Mouse (Mus musculus): ENCODE results near the gene Myl6. TPM values are rescaled to one million over a fixed set of nuclear protein-coding genes. Genes with fewer than 3 reads are reported as not detected.
"Not testable (repeated sequence)": the region's sequence is repeated elsewhere in the genome, so short reads cannot be mapped to it uniquely, and the experiment has no call there.

The Myl6 gene
- polyA plus RNA-seq, 1 experiment from 2014 or later: 833 TPM

GRCm38 (mm10) chr10:128522351-128522750 is 28.4 kb upstream of the Myl6 start:
- Histone ChIP-seq H3K9me3 (replicated peaks) (no peaks in the 10 kb centered on the region), H3K27ac (replicated peaks) (no peak overlapping the region), H3K36me3 (peaks cover 32% of the 10 kb centered on the region), H3K4me3 (no peak overlapping the region), H3K4me1 (peaks cover 29% of the 10 kb centered on the region), H3K27me3 (ENCODE audit: low read depth, poor library complexity, severe bottlenecking) (peaks cover 93% of the 10 kb centered on the region)
- WGBS: 77% methylated on average over 6 of the region's 6 CpGs
- no peak for DNase-seq (ENCODE audit: low spot score)

- peaks cover 25% of the 10 kb centered on the region for H3K4me1 ChIP-seq
- H3K36me3 ChIP-seq: peaks cover 37% of the 10 kb centered on the region
- DNase-seq (ENCODE audit: low spot score): no peak
- 87% methylated on average over 16 of the region's 16 CpGs for WGBS
- H3K27me3 ChIP-seq (ENCODE audit: low read depth, poor library complexity, severe bottlenecking): peaks cover 98% of the 10 kb centered on the region
- no peaks in the 10 kb centered on the region for H3K9me3 ChIP-seq (replicated peaks)
- no peak overlapping the region for H3K4me3 ChIP-seq
- H3K27ac ChIP-seq (replicated peaks): no peak overlapping the region
Observed at GRCm38 (mm10) chr10:128520591-128520990, 26.6 kb upstream of the Myl6 start.

GRCm38 (mm10) chr10:128518833-128519232 is 24.9 kb upstream of the Myl6 start:
- Histone ChIP-seq H3K27ac (replicated peaks) (no peak overlapping the region), H3K9me3 (replicated peaks) (no peaks in the 10 kb centered on the region), H3K4me3 (no peak overlapping the region), H3K36me3 (peaks cover 45% of the 10 kb centered on the region), H3K4me1 (peaks cover 8% of the 10 kb centered on the region; the same call in 1 of the 2 replicates), H3K27me3 (ENCODE audit: low read depth, poor library complexity, severe bottlenecking) (peaks cover 89% of the 10 kb centered on the region)
- 72% methylated on average over 7 of the region's 7 CpGs for WGBS
- DNase-seq (ENCODE audit: low spot score): no peak

GRCm38 (mm10) chr10:128516677-128517076 is 22.7 kb upstream of the Myl6 start:
- Histone ChIP-seq H3K4me3 (no peak overlapping the region), H3K36me3 (peaks cover 44% of the 10 kb centered on the region), H3K27ac (replicated peaks) (no peak overlapping the region), H3K9me3 (replicated peaks) (no peaks in the 10 kb centered on the region), H3K4me1 (peaks cover 7% of the 10 kb centered on the region; the same call in 1 of the 2 replicates), H3K27me3 (ENCODE audit: low read depth, poor library complexity, severe bottlenecking) (peaks cover 67% of the 10 kb centered on the region)
- WGBS: 14% methylated on average over 6 of the region's 6 CpGs
- DNase-seq (ENCODE audit: low spot score): no peak

GRCm38 (mm10) chr10:128516029-128516428 is 22.1 kb upstream of the Myl6 start:
- WGBS: 4% methylated on average over 20 of the region's 20 CpGs
- Histone ChIP-seq H3K9me3 (replicated peaks) (no peaks in the 10 kb centered on the region), H3K27me3 (ENCODE audit: low read depth, poor library complexity, severe bottlenecking) (peaks cover 61% of the 10 kb centered on the region)

GRCm38 (mm10) chr10:128515044-128515443 is 21.1 kb upstream of the Myl6 start:
- 75% methylated on average over 4 of the region's 4 CpGs for WGBS
- DNase-seq (ENCODE audit: low spot score): no peak

More at GRCm38 (mm10) chr10:128516029-128516428, 22.1 kb upstream of the Myl6 start:
- no peak for DNase-seq (ENCODE audit: low spot score)
- H3K4me3 ChIP-seq: peak overlapping the region; percentile 30
- H3K4me1 ChIP-seq: peaks cover 7% of the 10 kb centered on the region; the same call in 1 of the 2 replicates
- peaks cover 44% of the 10 kb centered on the region for H3K36me3 ChIP-seq
- H3K27ac ChIP-seq (replicated peaks): no peak overlapping the region

GRCm38 (mm10) chr10:128511761-128512160 is 17.8 kb upstream of the Myl6 start:
- DNase-seq (ENCODE audit: low spot score): no peak
- Histone ChIP-seq H3K27me3 (ENCODE audit: low read depth, poor library complexity, severe bottlenecking) (peaks cover 20% of the 10 kb centered on the region), H3K4me3 (no peak overlapping the region), H3K36me3 (peaks cover 33% of the 10 kb centered on the region), H3K4me1 (peaks cover 5% of the 10 kb centered on the region; the same call in 1 of the 2 replicates), H3K27ac (replicated peaks) (no peak overlapping the region), H3K9me3 (replicated peaks) (no peaks in the 10 kb centered on the region)
- WGBS: 80% methylated on average over 12 of the region's 12 CpGs

More at GRCm38 (mm10) chr10:128515044-128515443, 21.1 kb upstream of the Myl6 start:
- peaks cover 48% of the 10 kb centered on the region for H3K36me3 ChIP-seq
- H3K9me3 ChIP-seq (replicated peaks): no peaks in the 10 kb centered on the region
- no peak overlapping the region for H3K27ac ChIP-seq (replicated peaks)
- H3K4me3 ChIP-seq: no peak overlapping the region
- H3K4me1 ChIP-seq: peaks cover 7% of the 10 kb centered on the region; the same call in 1 of the 2 replicates
- H3K27me3 ChIP-seq (ENCODE audit: low read depth, poor library complexity, severe bottlenecking): peaks cover 53% of the 10 kb centered on the region

- Histone ChIP-seq H3K27ac (replicated peaks) (no peak overlapping the region), H3K4me1 (peaks cover 4% of the 10 kb centered on the region; the same call in 1 of the 2 replicates), H3K9me3 (replicated peaks) (no peaks in the 10 kb centered on the region), H3K36me3 (peaks cover 33% of the 10 kb centered on the region), H3K4me3 (no peak overlapping the region), H3K27me3 (ENCODE audit: low read depth, poor library complexity, severe bottlenecking) (peaks cover 15% of the 10 kb centered on the region)
- WGBS: 93% methylated on average over 9 of the region's 9 CpGs
- no peak for DNase-seq (ENCODE audit: low spot score)
Observed at GRCm38 (mm10) chr10:128511189-128511588, 17.2 kb upstream of the Myl6 start.

GRCm38 (mm10) chr10:128510301-128510700 is 16.4 kb upstream of the Myl6 start:
- H3K9me3 ChIP-seq (replicated peaks): no peaks in the 10 kb centered on the region
- no peaks in the 10 kb centered on the region for H3K4me1 ChIP-seq
- DNase-seq (ENCODE audit: low spot score): no peak
- H3K27ac ChIP-seq (replicated peaks): no peak overlapping the region
- peaks cover 6% of the 10 kb centered on the region for H3K27me3 ChIP-seq (ENCODE audit: low read depth, poor library complexity, severe bottlenecking)
- peaks cover 32% of the 10 kb centered on the region for H3K36me3 ChIP-seq
- 89% methylated on average over 11 of the region's 11 CpGs for WGBS
- H3K4me3 ChIP-seq: no peak overlapping the region; the same call in 1 of the 2 replicates

GRCm38 (mm10) chr10:128509831-128510230 is 15.9 kb upstream of the Myl6 start:
- 91% methylated on average over 4 of the region's 4 CpGs for WGBS
- H3K27ac ChIP-seq (replicated peaks): no peak overlapping the region
- no peak for DNase-seq (ENCODE audit: low spot score)

GRCm38 (mm10) chr10:128509203-128509602 is 15.3 kb upstream of the Myl6 start:
- H3K36me3 ChIP-seq: peaks cover 26% of the 10 kb centered on the region
- no peak overlapping the region for H3K4me3 ChIP-seq
- no peaks in the 10 kb centered on the region for H3K27me3 ChIP-seq (ENCODE audit: low read depth, poor library complexity, severe bottlenecking)
- no peak for DNase-seq (ENCODE audit: low spot score)
- WGBS: 94% methylated on average over 9 of the region's 9 CpGs
- H3K9me3 ChIP-seq (replicated peaks): no peaks in the 10 kb centered on the region
- no peak overlapping the region for H3K27ac ChIP-seq (replicated peaks)
- H3K4me1 ChIP-seq: no peaks in the 10 kb centered on the region

More at GRCm38 (mm10) chr10:128509831-128510230, 15.9 kb upstream of the Myl6 start:
- Histone ChIP-seq H3K27me3 (ENCODE audit: low read depth, poor library complexity, severe bottlenecking) (peaks cover 1% of the 10 kb centered on the region), H3K36me3 (peaks cover 27% of the 10 kb centered on the region), H3K4me3 (no peak overlapping the region), H3K4me1 (no peaks in the 10 kb centered on the region), H3K9me3 (replicated peaks) (no peaks in the 10 kb centered on the region)

GRCm38 (mm10) chr10:128508260-128508659 is 14.3 kb upstream of the Myl6 start:
- no peaks in the 10 kb centered on the region for H3K4me1 ChIP-seq
- H3K36me3 ChIP-seq: peaks cover 26% of the 10 kb centered on the region
- 88% methylated on average over 9 of the region's 9 CpGs for WGBS
- no peak overlapping the region for H3K27ac ChIP-seq (replicated peaks)
- no peaks in the 10 kb centered on the region for H3K27me3 ChIP-seq (ENCODE audit: low read depth, poor library complexity, severe bottlenecking)
- H3K9me3 ChIP-seq (replicated peaks): no peaks in the 10 kb centered on the region
- no peak overlapping the region for H3K4me3 ChIP-seq
- DNase-seq (ENCODE audit: low spot score): no peak

GRCm38 (mm10) chr10:128505974-128506373 is 12.0 kb upstream of the Myl6 start:
- Histone ChIP-seq H3K4me3 (no peak overlapping the region), H3K36me3 (peaks cover 15% of the 10 kb centered on the region; the same call in 1 of the 2 replicates), H3K4me1 (no peaks in the 10 kb centered on the region), H3K9me3 (replicated peaks) (no peaks in the 10 kb centered on the region), H3K27me3 (ENCODE audit: low read depth, poor library complexity, severe bottlenecking) (no peaks in the 10 kb centered on the region), H3K27ac (replicated peaks) (no peak overlapping the region)
- no peak for DNase-seq (ENCODE audit: low spot score)
- 94% methylated on average over 14 of the region's 14 CpGs for WGBS

- not testable (repeated sequence) for H3K27ac ChIP-seq (replicated peaks); H3K4me3 ChIP-seq; H3K4me1 ChIP-seq; H3K9me3 ChIP-seq (replicated peaks); DNase-seq (ENCODE audit: low spot score); H3K27me3 ChIP-seq (ENCODE audit: low read depth, poor library complexity, severe bottlenecking)
- peaks cover 11% of the 10 kb centered on the region; the same call in 1 of the 2 replicates for H3K36me3 ChIP-seq
- 83% methylated on average over 5 of the region's 5 CpGs for WGBS
Observed at GRCm38 (mm10) chr10:128505371-128505667, 11.4 kb upstream of the Myl6 start.

Data from midbrain, embryonic 10.5 days (tissue).